Mouse (Mus musculus): Measurements from ENCODE around the gene Gopc.
A peak's percentile ranks its signal among the peaks of the same experiment; 100 is the strongest.
"Not testable (repeated sequence)": the region's sequence is repeated elsewhere in the genome, so short reads cannot be mapped to it uniquely, and the experiment has no call there.

Gopc gene

DNA sequence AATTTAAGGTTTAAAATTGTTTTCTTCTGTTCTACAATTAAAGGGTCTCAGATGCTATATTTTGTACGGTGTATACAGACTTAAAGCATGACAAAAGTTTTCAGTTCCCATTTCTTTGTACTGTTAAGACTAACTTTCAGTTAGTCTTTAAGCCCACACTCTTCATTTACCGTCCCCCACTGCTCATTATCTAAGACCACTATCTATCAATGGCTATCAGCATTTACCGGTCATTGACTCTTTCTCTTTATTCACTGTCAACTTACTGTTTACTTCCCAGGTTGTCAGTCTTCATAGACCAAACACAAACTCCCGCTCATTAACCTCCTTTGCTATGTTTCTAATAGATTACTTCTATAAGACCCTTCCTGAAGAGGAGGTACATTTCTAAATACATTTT, 5.3 kb upstream of the Gopc start:
- DNase-seq (ENCODE audit: low read depth), result no peak

DNA sequence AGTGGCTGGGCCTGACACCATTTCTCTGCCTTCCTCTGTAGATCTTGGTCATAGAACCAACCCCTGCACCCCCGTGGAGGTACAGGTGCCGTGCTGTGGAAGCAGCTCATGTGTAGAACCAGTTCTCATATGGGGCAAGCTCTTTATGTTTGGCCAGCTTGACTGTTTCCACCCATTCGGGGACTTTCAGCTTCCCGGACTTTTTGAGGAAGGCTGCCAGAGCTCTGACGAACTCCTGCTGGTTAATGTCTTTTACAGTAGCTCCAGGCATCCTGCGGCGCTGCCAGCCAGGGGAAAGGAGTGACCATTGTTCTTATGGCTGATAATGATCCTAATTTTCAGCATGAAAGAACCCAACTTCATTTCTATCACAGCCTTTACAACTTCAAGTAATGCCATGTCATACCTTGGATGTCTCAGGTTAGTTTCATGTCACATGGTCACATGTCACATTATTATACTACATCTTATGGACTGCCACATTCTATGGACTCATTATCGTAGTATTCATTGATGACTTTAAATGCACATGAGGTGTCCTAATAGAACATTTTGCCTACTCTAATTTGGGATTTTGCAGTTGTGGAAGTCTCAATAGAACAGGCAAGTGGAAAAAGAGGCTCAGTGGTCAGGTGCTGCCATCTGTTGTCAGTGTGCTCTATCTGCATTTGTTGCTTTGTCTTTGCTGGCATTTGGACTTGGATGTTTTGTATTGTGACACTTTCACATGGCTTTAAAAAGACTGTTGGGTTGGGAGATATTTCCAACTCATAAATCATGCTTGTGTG, 3.1 kb upstream of the Gopc start:
- peak; percentile 69 for DNase-seq (ENCODE audit: low read depth)

DNA sequence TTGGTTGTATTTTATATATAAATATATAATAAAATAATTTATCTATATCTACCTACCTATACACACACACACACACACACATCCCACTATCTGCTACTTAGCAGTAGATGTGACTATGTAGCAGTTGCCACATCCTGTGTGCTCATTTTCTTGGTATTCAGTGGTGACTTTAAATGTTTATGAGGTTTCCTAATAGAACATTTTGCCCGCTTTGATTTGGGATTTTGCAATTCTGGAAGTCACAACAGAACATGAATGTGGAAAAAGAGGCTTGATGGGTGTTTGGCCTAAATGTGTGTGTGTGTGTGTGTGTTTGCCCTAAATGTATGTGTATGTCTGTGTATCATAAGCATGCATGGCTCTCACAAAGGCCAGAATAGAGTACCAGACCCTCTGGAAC, 1.6 kb upstream of the Gopc start:
- no peak for DNase-seq (ENCODE audit: low read depth)

DNA sequence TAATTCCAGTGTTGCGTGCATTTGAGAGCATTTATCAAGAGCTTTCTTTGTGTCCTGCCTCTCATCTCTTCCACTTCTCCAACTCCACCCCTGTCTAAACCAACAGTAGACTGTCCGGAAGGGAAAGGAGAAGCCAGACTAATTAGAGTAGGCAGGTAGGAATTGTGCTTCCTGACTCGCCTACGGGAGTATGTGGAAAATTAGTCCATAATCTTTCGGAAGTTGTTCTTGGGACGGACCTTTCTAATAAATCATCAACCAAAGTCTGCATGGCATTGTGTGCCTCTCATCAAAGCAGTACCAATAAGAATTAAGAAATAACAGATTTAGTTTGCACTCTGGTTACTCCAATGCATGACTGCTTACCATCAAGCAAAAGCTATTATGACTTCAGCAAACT, 1.1 kb upstream of the Gopc start:
- DNase-seq (ENCODE audit: low read depth), result no peak

DNA sequence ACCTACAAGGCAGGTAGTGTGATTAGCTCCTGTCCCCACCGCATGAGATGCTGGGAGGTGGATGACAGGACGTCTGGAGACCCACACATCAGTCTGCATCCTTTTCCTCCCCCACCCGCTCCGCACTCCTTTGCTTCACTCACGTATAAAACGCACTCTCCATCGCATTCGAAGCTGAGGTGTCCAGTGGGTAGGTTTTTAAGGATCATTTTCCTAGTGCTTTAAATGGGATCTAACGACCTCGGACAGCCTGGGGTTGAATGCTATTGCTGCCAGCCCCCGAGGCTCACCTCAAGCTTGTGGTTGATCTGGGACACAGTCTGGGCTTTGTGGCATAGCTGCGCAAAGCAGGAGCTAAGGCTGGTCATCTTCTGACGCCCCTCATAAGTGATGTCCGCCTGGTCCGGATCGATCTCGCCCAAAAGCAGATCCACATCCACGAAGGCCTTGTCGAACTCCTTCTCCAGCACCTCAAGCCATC, 563 bp downstream of the Gopc start:
- DNase-seq (ENCODE audit: low read depth), result peak; percentile 49

DNA sequence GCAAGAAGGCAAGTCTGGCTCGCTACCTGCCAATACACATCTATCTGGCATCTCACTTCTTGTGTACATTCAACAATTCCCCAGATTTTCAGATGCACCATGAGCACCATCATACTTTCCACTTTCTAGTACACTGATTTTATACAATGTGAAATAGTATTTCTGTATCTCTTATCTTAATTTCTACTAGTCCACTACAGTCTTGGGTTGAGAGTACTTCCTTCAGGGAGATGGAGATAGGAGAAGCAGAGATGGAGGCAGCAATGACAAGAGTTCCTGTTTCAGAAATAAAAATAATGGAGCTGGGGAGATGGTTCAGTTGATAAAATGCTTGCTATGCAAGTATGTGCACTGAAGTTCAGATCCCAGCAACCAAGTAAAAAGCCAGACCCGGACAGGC, 4.1 kb downstream of the Gopc start:
- DNase-seq (ENCODE audit: low read depth), result no peak

DNA sequence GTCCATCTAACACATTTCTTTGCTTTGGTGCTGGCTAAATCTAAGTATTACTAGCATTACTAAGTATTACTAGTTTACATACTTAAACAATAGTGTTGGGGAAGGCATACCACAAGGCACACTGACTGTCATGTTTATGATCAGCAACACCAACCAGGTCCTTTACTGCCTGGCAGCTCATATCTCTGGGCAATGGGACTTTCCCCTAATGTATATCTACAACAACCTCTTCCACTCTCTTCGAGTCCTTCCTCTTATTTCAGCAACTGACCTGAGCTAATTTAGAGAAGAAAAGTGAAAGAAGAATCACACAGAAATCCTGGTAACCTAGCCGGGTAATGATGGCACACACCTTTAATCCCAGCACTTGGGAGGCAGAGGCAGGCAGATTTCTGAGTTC, 5.5 kb downstream of the Gopc start:
- DNase-seq (ENCODE audit: low read depth), result no peak

DNA sequence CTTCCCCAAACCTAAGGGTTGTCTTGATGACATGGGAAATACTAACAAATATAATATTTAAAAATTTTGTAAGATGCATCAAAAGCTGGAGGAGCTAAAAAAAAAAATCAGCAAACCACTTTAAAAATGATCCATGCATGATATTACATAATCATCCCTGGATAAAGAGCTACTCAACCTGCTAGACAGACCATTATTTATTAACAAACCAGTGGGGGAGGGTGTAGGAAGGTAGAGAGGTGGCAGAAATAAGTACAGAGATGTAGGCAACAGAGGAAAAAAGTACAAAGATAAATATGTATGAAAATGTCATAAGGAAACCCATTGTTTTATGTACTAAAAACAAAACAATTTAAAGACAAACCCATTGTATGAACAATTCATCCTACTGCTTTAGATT, 7.3 kb downstream of the Gopc start:
- DNase-seq (ENCODE audit: low read depth), result no peak

DNA sequence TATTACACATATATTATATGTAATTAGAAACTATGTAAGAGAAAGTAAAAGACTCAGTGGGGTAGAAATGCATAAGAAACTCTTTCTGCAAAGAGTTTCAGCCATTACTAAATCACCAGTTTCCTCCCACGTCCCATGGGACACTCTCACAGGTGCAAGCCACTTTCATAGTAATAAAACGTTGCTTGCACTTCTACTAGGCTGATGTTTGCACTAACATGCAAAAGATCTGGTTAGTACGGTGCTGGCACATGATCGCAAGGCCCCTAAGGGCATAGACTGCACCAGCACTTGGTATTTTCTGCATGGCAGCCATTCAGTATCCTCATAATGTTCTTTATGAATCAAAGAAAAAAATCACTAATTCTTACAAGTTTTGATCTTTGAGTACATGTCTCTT, 8.1 kb downstream of the Gopc start:
- DNase-seq (ENCODE audit: low read depth), result no peak

DNA sequence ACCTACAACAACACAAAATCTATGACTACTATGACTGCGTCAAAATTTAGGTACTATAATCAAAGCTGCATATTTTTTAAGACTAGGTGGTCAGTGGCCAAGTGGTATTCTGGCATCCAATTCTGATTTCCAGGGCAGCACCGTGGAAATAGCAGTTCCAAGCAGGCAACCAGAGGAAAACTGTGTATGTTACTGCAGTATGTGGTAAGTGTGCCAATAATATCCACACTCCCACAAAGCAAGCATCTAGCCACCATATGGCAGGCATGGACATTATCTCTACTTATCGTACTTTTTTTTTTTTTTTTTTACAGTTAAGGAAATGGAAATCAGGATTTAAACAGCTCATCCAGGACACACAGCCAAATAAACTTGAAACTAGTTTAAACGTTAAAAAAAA, 13.5 kb downstream of the Gopc start:
- DNase-seq (ENCODE audit: low read depth), result no peak

DNA sequence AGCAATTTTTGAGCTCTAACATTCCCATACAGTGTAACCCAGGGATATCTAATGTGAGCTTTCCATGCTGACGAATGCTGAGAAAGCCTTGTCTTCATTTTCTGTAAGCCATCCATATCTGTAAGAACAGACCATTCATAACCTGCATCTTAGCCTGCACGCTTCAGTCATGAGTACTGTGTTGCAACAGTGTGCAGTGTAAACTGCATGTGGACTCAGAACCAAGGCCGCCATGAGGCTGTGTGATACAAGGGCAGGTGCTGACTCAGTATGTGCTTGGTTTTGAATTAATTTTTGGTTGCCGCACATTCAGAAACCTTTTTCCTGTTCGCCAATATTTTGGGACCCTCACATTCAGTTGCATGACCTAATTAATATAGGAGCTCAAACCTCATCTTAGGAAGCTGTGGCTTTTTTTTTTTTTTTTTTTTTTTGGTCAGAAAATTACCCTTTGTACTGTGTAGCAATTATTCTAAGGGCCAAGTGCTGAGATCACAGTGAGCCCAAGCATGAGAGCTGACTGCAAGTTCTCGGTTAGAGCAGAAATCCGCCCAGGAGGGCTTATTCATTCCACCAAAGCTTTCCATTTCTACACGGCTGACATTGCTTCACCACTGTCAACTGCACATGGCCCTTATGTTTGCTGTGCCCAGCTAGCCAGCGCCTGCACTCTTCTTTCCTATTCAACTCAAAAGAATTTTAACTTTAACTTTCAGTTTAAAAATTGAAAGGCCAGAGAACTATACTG, 20.9 kb downstream of the Gopc start:
- no peak for DNase-seq (ENCODE audit: low read depth)

DNA sequence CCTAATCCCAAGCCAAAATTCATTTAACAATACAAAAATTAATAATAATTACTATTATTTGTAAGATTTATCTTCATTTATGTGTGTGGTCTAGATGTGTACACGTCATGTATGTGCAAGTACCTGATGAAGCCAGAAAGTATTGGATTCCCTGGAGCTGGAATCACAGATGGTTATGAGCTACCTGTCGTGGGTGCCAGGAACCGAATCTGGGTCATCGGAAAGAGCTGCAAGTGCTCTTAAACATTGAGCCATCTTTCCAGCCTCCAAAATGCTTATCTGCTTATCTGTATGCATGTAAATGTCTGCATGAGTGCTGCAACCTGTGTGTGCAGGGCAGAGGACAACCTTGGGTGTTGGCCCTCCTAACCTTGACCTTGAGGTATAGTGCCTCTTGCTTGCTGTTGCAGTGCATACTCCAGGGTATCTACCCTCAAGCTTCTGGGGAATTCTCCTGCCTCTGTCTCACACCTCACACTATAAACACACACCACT, 21.6 kb downstream of the Gopc start:
- DNase-seq (ENCODE audit: low read depth), result no peak

DNA sequence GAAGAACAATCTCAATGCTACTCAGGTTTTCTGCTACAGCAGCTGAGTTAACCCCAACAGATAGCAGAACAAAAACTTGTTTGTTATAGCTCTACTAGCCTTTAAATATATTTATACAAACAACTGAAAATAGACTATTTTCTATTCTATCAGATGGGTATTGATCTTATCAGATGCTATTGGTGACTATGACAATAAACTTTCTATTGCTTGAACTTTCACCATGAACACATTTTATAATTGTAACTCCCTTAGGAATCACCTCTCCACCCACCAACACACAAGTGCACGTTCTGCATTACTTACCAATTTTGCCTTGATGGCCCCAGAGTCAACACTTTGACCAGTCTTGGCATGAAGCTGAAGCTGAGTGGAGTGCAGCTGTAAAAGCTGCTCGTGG, 23.5 kb downstream of the Gopc start, which contains the start of gene Gm26741:
Gm26741 (plus strand) TSS at position 301 of the 400 bp plus-strand sequence.
- no peak for DNase-seq (ENCODE audit: low read depth)

DNA sequence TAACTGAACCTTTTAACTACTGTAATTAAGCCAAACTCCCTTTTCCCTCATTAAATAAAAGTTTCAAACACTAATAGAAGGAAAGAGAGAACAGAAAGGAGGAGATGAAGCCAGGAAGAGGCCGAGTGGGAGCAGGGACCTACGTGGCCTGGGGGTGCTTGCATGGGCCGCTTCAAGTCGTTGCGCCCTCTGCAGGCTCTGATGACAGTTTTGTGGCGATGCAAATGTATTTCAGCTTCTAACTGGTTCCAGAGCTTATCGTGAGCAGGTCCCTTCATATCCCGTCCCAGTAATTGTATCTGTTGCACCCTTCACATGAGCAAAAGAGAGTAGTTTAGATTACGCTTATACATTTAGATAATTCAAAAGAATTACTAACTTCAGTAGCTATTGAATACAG, 28.7 kb downstream of the Gopc start:
- no peak for DNase-seq (ENCODE audit: low read depth)

DNA sequence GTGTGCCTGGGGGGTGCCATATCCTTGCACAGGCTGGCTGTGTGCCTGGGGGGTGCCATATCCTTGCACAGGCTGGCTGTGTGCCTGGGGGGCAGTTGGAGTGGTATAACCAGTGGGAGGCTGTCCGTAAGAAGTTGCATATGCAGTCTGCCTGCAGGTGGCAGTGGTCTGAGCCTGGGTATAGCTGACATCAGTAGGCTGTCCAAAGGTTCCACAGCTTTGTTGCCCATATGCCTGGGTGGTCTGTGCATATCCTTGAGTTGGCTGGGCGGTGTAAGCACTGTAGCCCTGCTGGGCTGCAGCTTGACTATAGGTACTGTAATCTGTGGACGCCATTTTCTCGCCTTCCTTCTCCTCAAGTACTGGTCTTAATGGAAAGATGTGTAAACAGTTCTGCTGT, 38.6 kb downstream of the Gopc start:
- DNase-seq (ENCODE audit: low read depth), result peak; percentile 8

DNA sequence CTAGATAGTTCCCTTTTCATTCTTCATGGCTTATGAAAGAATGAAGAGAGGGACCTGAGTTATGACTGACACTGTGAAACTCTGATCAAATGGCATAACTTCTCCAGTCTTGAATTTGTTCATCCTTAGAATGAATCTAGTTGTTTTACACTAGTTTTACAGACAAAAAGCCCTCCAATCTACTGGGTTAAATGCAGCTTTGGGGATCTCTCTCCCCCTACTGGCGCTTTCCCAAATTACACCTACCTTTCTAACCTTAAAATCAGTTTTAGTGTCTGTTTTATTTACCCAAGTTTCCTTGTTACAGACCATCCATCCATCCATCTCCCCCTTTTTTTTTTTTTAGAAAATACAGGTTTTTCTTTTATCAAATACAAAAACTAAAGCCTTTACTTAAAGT, 50.9 kb downstream of the Gopc start:
- peak; percentile 39 for DNase-seq (ENCODE audit: low read depth)

DNA sequence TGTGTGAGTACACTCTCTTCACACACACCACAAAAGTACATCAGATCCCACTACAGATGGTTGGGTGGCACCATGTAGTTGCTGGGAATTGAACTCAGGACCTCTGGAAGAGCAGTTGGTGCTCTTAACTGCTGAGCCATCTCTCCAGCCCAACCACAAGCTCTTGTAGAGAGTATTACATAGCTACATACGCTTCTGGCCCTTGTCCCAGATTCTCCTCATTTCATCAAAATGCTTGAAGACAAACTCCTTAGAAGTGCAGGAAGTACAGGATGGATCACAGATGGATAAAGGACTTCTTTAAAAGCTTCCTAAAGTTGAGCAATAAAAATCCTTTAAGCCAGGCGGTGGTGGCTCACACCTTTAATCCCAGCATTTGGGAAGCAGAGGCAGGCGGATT, 60.0 kb downstream of the Gopc start:
- no peak for DNase-seq (ENCODE audit: low read depth)

DNA sequence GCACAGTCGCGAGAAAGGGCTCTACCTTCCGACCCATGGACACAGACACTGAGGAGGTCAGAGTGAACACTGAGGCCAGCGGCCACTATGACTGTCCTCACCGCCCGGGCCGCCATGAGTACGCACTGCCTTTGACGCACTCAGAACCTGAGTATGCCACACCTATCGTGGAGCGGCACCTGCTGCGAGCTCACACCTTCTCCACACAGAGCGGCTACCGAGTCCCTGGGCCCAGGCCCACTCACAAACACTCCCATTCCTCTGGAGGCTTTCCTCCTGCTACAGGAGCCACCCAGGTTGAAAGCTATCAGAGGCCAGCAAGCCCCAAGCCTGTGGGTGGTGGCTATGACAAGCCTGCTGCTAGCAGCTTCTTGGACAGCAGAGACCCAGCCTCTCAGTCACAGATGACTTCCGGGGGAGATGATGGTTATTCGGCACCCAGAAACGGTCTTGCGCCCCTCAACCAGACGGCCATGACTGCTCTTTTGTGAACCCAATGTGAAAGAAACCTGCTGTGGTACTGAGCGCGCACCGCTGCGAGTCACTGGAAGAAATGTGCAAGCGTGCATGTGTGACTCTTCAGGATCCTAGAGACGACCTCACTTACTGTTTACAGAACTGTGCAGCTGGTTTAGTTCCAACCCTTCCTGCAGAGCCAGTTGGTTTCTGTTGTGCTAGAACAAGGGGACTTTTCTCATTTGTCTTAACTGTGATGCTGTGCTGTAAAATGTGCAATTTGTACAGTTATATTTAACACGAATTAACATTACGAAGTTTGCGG, 62.2 kb downstream of the Gopc start:
- DNase-seq (ENCODE audit: low read depth), result no peak

DNA sequence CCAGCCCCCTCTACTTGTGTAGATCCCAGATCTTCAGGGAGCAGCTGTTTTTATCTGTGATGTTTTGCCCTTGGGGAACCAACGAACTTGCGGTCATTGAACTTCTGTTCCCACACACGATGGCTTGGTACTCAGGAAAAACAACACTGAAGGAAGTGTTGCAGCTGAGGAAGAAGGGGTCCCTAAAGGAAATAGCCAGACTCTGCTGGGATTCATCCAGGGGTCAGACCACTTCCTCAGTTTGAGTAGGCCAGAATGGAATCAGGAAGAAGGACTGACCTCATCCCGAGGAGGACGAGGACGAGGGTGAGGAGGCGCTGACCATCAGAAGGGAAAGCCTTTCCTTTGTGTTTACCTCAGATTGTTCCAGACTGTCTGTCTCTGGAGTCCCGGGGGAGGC, 72.7 kb downstream of the Gopc start:
- DNase-seq (ENCODE audit: low read depth), result no peak

DNA sequence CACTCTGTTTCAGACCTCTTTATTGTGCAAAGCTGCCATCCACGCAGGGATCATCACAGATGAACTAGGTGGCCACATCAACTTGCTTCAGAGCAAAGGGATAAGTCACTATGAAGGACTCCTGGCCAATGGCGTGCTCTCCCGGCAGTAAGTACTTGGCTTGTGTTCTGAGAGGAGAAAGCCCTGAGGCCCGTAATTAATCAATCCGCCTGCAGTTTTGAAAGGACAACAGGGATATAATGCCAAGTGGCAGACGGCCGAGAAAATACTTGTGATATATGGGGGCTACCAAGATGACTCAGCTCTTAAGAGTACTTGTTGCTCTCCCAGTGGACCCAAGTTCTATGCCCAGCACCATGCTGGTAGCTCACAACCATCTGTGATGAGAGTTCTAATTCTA, 77.3 kb downstream of the Gopc start:
- no peak for DNase-seq (ENCODE audit: low read depth)

DNA sequence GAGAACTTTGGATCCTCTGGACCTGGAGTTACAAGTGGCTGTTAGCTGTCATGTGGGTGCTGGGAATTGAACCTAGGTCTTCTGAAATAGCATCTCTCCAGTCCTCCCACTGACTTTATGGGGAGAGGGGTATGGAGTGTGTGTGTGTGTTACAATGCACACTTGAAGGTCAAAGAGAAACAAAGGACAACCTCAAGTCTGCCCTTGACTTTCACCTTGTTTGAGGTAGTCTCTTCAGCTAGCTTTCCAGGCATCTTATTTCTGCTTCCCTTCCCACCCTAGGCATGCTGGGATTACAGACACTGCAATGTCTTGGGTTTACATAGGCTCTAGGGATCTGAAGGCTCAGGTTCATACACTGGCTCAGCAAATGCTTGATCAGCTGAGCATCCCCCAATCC, 79.7 kb downstream of the Gopc start:
- no peak for DNase-seq (ENCODE audit: low read depth)

DNA sequence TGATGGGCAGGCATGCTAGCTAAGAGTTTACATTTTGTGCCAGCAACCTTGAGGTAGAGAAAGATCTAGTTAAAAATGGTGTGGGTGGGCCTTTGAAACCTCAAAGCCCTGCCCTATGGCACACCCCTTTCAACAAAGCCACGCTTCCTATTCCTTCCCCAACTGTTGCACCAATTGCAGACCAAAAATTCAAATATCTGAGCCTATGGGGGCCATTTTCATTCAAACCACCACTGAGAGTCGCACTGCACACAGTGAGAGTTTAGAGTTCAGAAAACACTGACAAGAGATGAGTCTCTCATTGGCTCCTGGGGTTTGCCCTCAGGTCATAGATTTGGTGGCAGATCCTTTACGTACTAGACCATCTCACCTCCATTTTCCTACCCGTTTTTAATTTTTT, 80.2 kb downstream of the Gopc start:
- no peak for DNase-seq (ENCODE audit: low read depth)

DNA sequence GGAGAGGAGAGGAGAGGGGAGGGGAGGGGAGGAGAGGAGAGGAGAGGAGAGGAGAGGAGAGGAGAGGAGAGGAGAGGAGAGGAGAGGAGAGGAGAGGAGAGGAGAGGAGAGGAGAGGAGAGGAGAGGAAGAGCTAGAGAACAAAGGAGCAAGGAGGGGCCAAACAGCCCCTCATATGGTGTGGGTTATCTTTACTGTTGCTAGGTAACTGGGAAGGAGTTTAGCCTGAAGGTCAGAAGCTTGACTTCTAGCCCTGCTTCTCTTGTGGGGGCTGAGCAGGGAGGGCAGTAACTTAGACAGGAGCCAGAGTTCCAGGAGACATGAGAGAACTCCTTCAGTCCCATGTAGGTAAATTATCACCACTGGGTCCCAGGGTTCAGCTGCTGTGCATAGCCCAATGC, 83.4 kb downstream of the Gopc start:
- DNase-seq (ENCODE audit: low read depth), result not testable (repeated sequence)

Data from naive thymus-derived CD4-positive, alpha-beta T cell, adult 2 months (primary cell).